Mouse (Mus musculus): ENCODE results near the gene Als2cr12.
"Not testable (repeated sequence)": the region's sequence is repeated elsewhere in the genome, so short reads cannot be mapped to it uniquely, and the experiment has no call there.

Als2cr12 gene

GRCm38 (mm10) chr1:58609591-58609990, 86.2 kb downstream of the Als2cr12 start:
- DNase-seq = not testable (repeated sequence)

GRCm38 (mm10) chr1:58603738-58604137, 92.1 kb downstream of the Als2cr12 start:
- DNase-seq = no peak

- no peak for DNase-seq
Measured at GRCm38 (mm10) chr1:58602681-58603080, 93.1 kb downstream of the Als2cr12 start.
